Mouse (Mus musculus) brain, embryonic 14.5 days (tissue): Measurements from ENCODE around the gene Tmcc3.

Experiments used
- CTCF ChIP-seq: fragments of 200-500 bp; IDR thresholded peaks from 2 replicates; pipeline ENCODE4 v1.5.1; 2012; ENCODE audit warnings: inconsistent platforms, mild to moderate bottlenecking, moderate library complexity, borderline replicate concordance; ENCODE audit not compliant: insufficient read depth, insufficient read length; ENCODE audit errors: extremely low read depth
- POLR2A ChIP-seq: fragments of 200-500 bp; IDR thresholded peaks from 2 replicates; pipeline ENCODE4 v1.6.1; 2012; ENCODE audit warnings: mild to moderate bottlenecking, inconsistent platforms, borderline replicate concordance; ENCODE audit not compliant: poor library complexity, insufficient read depth, insufficient read length, severe bottlenecking; ENCODE audit errors: extremely low read depth

GRCm38 (mm10) chr10:94473501-94473900 is 161.8 kb downstream of the Tmcc3 start:
- TF ChIP-seq CTCF (no peak), POLR2A (no peak)
